20 mouse cellular contexts compared by ENCODE assay signal in genomic region chr1:118810336-118810735, GRCm38 (mm10).
DNase-seq lines count a peak whose midpoint lies in the region.
"Had no signal": no experiment of that assay in that cellular context is flagged by ENCODE, and none has a peak within 500 bp of the region (broad histone marks: within the 10 kb centered on the region; RNA-seq: fewer than 3 reads in every experiment).

No protein-coding gene starts in this region.

- no peak overlapping the region for H3K27ac ChIP-seq in midbrain, embryonic 10.5 days (replicated peaks)
- H3K27ac ChIP-seq: embryonic facial prominence, embryonic 15.5 days; heart, embryonic 13.5 days; hindbrain, embryonic 13.5 days; midbrain, embryonic 15.5 days; stomach, embryonic 15.5 days had no signal

- peak; percentile 72 for DNase-seq in right cerebral cortex, adult 18-20 months
- no peak for DNase-seq in right cerebral cortex, postnatal 4 days
- peak; percentile 40 to 66 for DNase-seq in frontal cortex, postnatal 36 days (ENCODE audit: low spot score in 2 of 2)
- peak; percentile 33 to 54 for DNase-seq in right cerebral cortex, postnatal 10 days (ENCODE audit: low spot score in 2 of 2)
- no peak for DNase-seq in midbrain, embryonic 10.5 days (ENCODE audit: low spot score)
- DNase-seq in cerebellum, postnatal 36 days = no peak
- no peak for DNase-seq in urinary bladder, postnatal 14 days (ENCODE audit: low spot score)
- DNase-seq: adrenal gland, adult 2 months; cerebellum, adult 9-11 months; forebrain, postnatal 0 days; gastrocnemius, postnatal 10 days; heart, adult 18-20 months; kidney, adult 8-10 months; liver; lung, postnatal 10 days had no signal

- H3K27me3 ChIP-seq in midbrain, embryonic 10.5 days (ENCODE audit: low read depth, poor library complexity, severe bottlenecking) = no peaks in the 10 kb centered on the region
- H3K27me3 ChIP-seq: embryonic facial prominence, embryonic 15.5 days; hindbrain, embryonic 13.5 days; midbrain, embryonic 15.5 days; stomach, embryonic 15.5 days had no signal

- H3K9me3 ChIP-seq in midbrain, embryonic 10.5 days (replicated peaks) = no peaks in the 10 kb centered on the region
- H3K9me3 ChIP-seq: heart, embryonic 13.5 days; hindbrain, embryonic 13.5 days; midbrain, embryonic 15.5 days; stomach, embryonic 15.5 days had no signal

- H3K4me3 ChIP-seq in midbrain, embryonic 10.5 days = no peak overlapping the region
- H3K4me3 ChIP-seq: embryonic facial prominence, embryonic 15.5 days; heart, embryonic 13.5 days; hindbrain, embryonic 13.5 days; midbrain, embryonic 15.5 days; stomach, embryonic 15.5 days had no signal

- no peaks in the 10 kb centered on the region for H3K4me1 ChIP-seq in midbrain, embryonic 10.5 days
- H3K4me1 ChIP-seq: embryonic facial prominence, embryonic 15.5 days; heart, embryonic 13.5 days; hindbrain, embryonic 13.5 days; midbrain, embryonic 15.5 days; stomach, embryonic 15.5 days had no signal

- no peaks in the 10 kb centered on the region for H3K36me3 ChIP-seq in midbrain, embryonic 10.5 days
- H3K36me3 ChIP-seq: embryonic facial prominence, embryonic 15.5 days; heart, embryonic 13.5 days; hindbrain, embryonic 13.5 days; midbrain, embryonic 15.5 days; stomach, embryonic 15.5 days had no signal

- 76% methylated on average over 4 of the region's 4 CpGs for WGBS in midbrain, embryonic 10.5 days

Comparison
In these comparisons a context has a peak if more than half of its experiments do, and no peak if none do; other contexts are left out.
1. DNase-seq: peak in right cerebral cortex, adult 18-20 months (single experiment), frontal cortex, postnatal 36 days (2 of 2) and right cerebral cortex, postnatal 10 days (2 of 2); none in right cerebral cortex, postnatal 4 days (single experiment), midbrain, embryonic 10.5 days (single experiment), cerebellum, postnatal 36 days (0 of 2) and urinary bladder, postnatal 14 days (single experiment).